Mouse (Mus musculus) neural tube, embryonic 14.5 days (tissue): Measurements from ENCODE around the gene Gm3043. TPM values are rescaled to one million over a fixed set of nuclear protein-coding genes. Genes with fewer than 3 reads are reported as not detected.
"Not testable (repeated sequence)": the region's sequence is repeated elsewhere in the genome, so short reads cannot be mapped to it uniquely, and the experiment has no call there.

Experiments used
- ATAC-seq: fragments of 200-750 bp; cut with Nextera tagmentation; 2 replicates; pipeline ENCODE4 v1.8.0; 2017; ENCODE audit warnings: low read depth, mild to moderate bottlenecking, moderate TSS enrichment, moderate library complexity
- H3K27ac ChIP-seq: fragments of 300-500 bp; sonication (generic); 2 replicates; pipeline ENCODE4 v1.5.1; 2014; ENCODE audit warnings: low read depth, mild to moderate bottlenecking, control low read depth, low read length, moderate library complexity, mixed read lengths
- H3K27me3 ChIP-seq: fragments of 300-500 bp; sonication (generic); 2 replicates; pipeline ENCODE4 v1.6.1; 2014; ENCODE audit warnings: low read length; ENCODE audit not compliant: control insufficient read depth, insufficient read depth
- H3K36me3 ChIP-seq: fragments of 300-500 bp; sonication (generic); 2 replicates; pipeline ENCODE4 v1.6.1; 2014; ENCODE audit warnings: low read length, mixed read lengths; ENCODE audit not compliant: control insufficient read depth, insufficient read depth
- H3K4me1 ChIP-seq: fragments of 300-500 bp; sonication (generic); 2 replicates; pipeline ENCODE4 v1.6.1; 2014; ENCODE audit warnings: low read length; ENCODE audit not compliant: control insufficient read depth, insufficient read depth
- H3K4me2 ChIP-seq: fragments of 300-500 bp; sonication (generic); 2 replicates; pipeline ENCODE4 v1.6.1; 2014; ENCODE audit warnings: mild to moderate bottlenecking, low read depth, low read length, control low read depth
- H3K4me3 ChIP-seq: fragments of 300-500 bp; sonication (generic); 2 replicates; pipeline ENCODE4 v1.5.1; 2014; ENCODE audit warnings: low read depth, low read length, control low read depth, mixed read lengths
- H3K9ac ChIP-seq: fragments of 300-500 bp; sonication (generic); replicated peaks from 2 replicates; pipeline ENCODE4 v1.6.1; 2014; ENCODE audit warnings: low read depth, mild to moderate bottlenecking, control low read depth, low read length, mixed read lengths
- H3K9me3 ChIP-seq: fragments of 300-500 bp; sonication (generic); 2 replicates; pipeline ENCODE4 v1.6.1; 2016; ENCODE audit warnings: low read length; ENCODE audit not compliant: control insufficient read depth
- WGBS: fragments of 180-500 bp; shearing (Covaris S2); extraction: QIAGEN DNeasy Blood & Tissue Kit; methylation state at CpG from one replicate; pipeline ENCODE4 v1.1.7; 2014; 5-methylcytosine and 5-hydroxymethylcytosine counted together
- polyA plus RNA-seq: library from polyadenylated mRNA; unstranded; fragments of >200 nt; fragmentation: Nextera tagmentation; extraction: Ambion mirVana; gene quantifications from 2 replicates; pipeline ENCODE4 v1.2.1, GENCODE M21; 2014

Gm3043 gene
- polyA plus RNA-seq: not detected in 2 replicates

- not testable (repeated sequence) for ATAC-seq, H3K9ac ChIP-seq, H3K9me3 ChIP-seq, H3K36me3 ChIP-seq, H3K4me2 ChIP-seq, H3K4me3 ChIP-seq, H3K27ac ChIP-seq, H3K27me3 ChIP-seq, H3K4me1 ChIP-seq
- no CpG with 5 or more reads among the region's 3 CpGs for WGBS
Observed at GRCm38 (mm10) chr14:3688483-3688882, at the start of gene Gm3043. TSS of gene Gm3043 (plus strand) at chr14:3688783.

GRCm38 (mm10) chr14:3651730-3652129 is 36.9 kb upstream of the Gm3043 start, which contains the start of gene Gm3020:
TSS of gene Gm3020 (plus strand) at chr14:3652030.
- WGBS: no CpG with 5 or more reads among the region's 32 CpGs
- H3K27me3 ChIP-seq, H3K4me1 ChIP-seq, H3K27ac ChIP-seq, H3K9me3 ChIP-seq, H3K4me2 ChIP-seq, H3K36me3 ChIP-seq, H3K4me3 ChIP-seq, ATAC-seq, H3K9ac ChIP-seq: not testable (repeated sequence)

Other genes with a start within 250 kb of the Gm3043 start
- gene Gm10408, start 239.4 kb upstream of the Gm3043 start, polyA plus RNA-seq: not detected in 2 replicates
- gene Gm3012, start 54.3 kb upstream of the Gm3043 start, polyA plus RNA-seq: not detected in 2 replicates
- gene Gm3020, start 36.8 kb upstream of the Gm3043 start, polyA plus RNA-seq: 21.2 and 26.3 TPM in 2 replicates
- gene Gm3002, start 121.3 kb downstream of the Gm3043 start, polyA plus RNA-seq: 5.8 and 8.8 TPM in 2 replicates
- 0.28 and 0.39 TPM in 2 replicates for gene Gm3033, start 157.5 kb downstream of the Gm3043 start, polyA plus RNA-seq
- gene Gm2916, start 195.4 kb downstream of the Gm3043 start, polyA plus RNA-seq: not detected in 2 replicates
- gene Gm3029, start 243.0 kb downstream of the Gm3043 start, polyA plus RNA-seq: not detected in 2 replicates